Mouse (Mus musculus): ENCODE measurements around the gene Pkd1l1. TPM values are rescaled to one million over a fixed set of nuclear protein-coding genes. Genes with fewer than 3 reads are reported as not detected.

Gene Pkd1l1
- polyA plus RNA-seq, 1 experiment from 2014 or later = not detected

GRCm38 (mm10) chr11:8848049-8848448, 125.0 kb downstream of the Pkd1l1 start:
- no peaks in the 10 kb centered on the region for H3K36me3 ChIP-seq (ENCODE audit: control insufficient read depth, insufficient read depth, low read length)
- ATAC-seq (ENCODE audit: low FRiP score) (no peak), DNase-seq (ENCODE audit: low spot score, missing footprints) (no peak)
- H3K27me3 ChIP-seq (ENCODE audit: control insufficient read depth, insufficient read depth, low read length) = no peaks in the 10 kb centered on the region
- H3K4me2 ChIP-seq = no peak overlapping the region
- H3K4me1 ChIP-seq (ENCODE audit: control insufficient read depth, insufficient read depth, low read length) = no peaks in the 10 kb centered on the region
- no peaks in the 10 kb centered on the region for H3K9me3 ChIP-seq (ENCODE audit: control insufficient read depth, low read length)
- H3K27ac ChIP-seq (ENCODE audit: low read depth, low read length) = no peak overlapping the region
- H3K4me3 ChIP-seq (ENCODE audit: low read depth, low read length) = no peak overlapping the region
- no peak overlapping the region for H3K9ac ChIP-seq (ENCODE audit: low read length)

- 83% methylated on average over 2 of the region's 2 CpGs for WGBS
- ATAC-seq (ENCODE audit: low FRiP score) (no peak), DNase-seq (ENCODE audit: low spot score, missing footprints) (no peak)
These were observed 125.4 kb downstream of the Pkd1l1 start for GRCm38 (mm10) chr11:8847627-8848026.

DNA sequence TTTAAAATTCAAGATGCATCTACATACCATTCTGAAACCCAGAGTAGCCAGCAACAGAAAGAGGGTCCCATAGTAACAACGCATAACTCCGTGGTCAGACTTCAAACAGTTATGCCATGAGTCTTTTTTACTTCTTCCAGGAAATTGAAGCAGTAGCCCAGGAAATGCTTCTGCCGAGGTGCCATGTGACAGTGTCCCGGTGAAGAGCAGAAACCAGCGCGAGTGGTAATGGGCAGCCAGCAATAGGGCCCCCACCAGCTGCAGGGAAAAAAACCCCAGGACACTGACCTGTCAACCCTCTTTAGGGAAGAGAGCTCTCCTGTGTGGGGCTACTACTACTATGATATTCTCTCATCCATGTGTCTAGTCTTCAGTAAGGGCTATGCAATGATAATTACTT, 136.9 kb downstream of the Pkd1l1 start:
- Histone ChIP-seq H3K4me1 (ENCODE audit: control insufficient read depth, insufficient read depth, low read length) (no peaks in the 10 kb centered on the region), H3K9ac (ENCODE audit: low read length) (no peak overlapping the region), H3K27me3 (ENCODE audit: control insufficient read depth, insufficient read depth, low read length) (no peaks in the 10 kb centered on the region), H3K4me3 (ENCODE audit: low read depth, low read length) (no peak overlapping the region), H3K4me2 (no peak overlapping the region), H3K36me3 (ENCODE audit: control insufficient read depth, insufficient read depth, low read length) (no peaks in the 10 kb centered on the region), H3K27ac (ENCODE audit: low read depth, low read length) (no peak overlapping the region), H3K9me3 (ENCODE audit: control insufficient read depth, low read length) (no peaks in the 10 kb centered on the region; the same call in 1 of the 2 replicates)
- no peak for ATAC-seq (ENCODE audit: low FRiP score)
- DNase-seq (ENCODE audit: low spot score, missing footprints) = no peak
- 98% methylated on average over 6 of the region's 6 CpGs for WGBS

More at GRCm38 (mm10) chr11:8847627-8848026, 125.4 kb downstream of the Pkd1l1 start:
- H3K27me3 ChIP-seq (ENCODE audit: control insufficient read depth, insufficient read depth, low read length) = no peaks in the 10 kb centered on the region
- H3K4me1 ChIP-seq (ENCODE audit: control insufficient read depth, insufficient read depth, low read length) = no peaks in the 10 kb centered on the region
- no peaks in the 10 kb centered on the region for H3K9me3 ChIP-seq (ENCODE audit: control insufficient read depth, low read length)
- no peak overlapping the region for H3K4me3 ChIP-seq (ENCODE audit: low read depth, low read length)
- H3K36me3 ChIP-seq (ENCODE audit: control insufficient read depth, insufficient read depth, low read length) = no peaks in the 10 kb centered on the region
- no peak overlapping the region for H3K9ac ChIP-seq (ENCODE audit: low read length)
- H3K27ac ChIP-seq (ENCODE audit: low read depth, low read length) = no peak overlapping the region
- H3K4me2 ChIP-seq = no peak overlapping the region

DNA sequence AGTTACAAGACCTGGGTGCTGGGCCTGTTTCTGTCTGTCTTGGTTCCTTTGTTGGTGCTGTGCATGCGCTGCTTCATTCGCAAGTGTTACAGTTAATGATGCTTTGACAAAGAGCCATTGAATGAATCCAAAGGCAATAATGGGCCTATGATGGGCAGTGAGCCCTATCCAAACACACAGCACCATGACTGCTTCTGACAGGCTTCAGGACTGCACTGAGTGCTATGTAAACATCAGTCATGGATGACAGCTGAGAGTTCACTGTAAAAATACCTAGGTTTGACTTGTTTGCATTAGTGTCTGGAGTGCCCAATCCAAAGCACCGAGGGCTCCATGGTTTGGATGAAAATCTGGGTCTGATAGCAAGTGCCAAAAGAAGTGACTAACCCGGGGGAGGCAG, 138.9 kb downstream of the Pkd1l1 start:
- H3K9ac ChIP-seq (ENCODE audit: low read length) = no peak overlapping the region
- H3K4me3 ChIP-seq (ENCODE audit: low read depth, low read length) = no peak overlapping the region
- H3K27me3 ChIP-seq (ENCODE audit: control insufficient read depth, insufficient read depth, low read length) = no peaks in the 10 kb centered on the region
- WGBS = 88% methylated on average over 4 of the region's 4 CpGs
- no peaks in the 10 kb centered on the region for H3K4me1 ChIP-seq (ENCODE audit: control insufficient read depth, insufficient read depth, low read length)
- H3K9me3 ChIP-seq (ENCODE audit: control insufficient read depth, low read length) = no peaks in the 10 kb centered on the region; the same call in 1 of the 2 replicates
- no peak overlapping the region for H3K4me2 ChIP-seq
- DNase-seq (ENCODE audit: low spot score, missing footprints) (no peak), ATAC-seq (ENCODE audit: low FRiP score) (no peak)
- H3K36me3 ChIP-seq (ENCODE audit: control insufficient read depth, insufficient read depth, low read length) = no peaks in the 10 kb centered on the region
- H3K27ac ChIP-seq (ENCODE audit: low read depth, low read length) = no peak overlapping the region

DNA sequence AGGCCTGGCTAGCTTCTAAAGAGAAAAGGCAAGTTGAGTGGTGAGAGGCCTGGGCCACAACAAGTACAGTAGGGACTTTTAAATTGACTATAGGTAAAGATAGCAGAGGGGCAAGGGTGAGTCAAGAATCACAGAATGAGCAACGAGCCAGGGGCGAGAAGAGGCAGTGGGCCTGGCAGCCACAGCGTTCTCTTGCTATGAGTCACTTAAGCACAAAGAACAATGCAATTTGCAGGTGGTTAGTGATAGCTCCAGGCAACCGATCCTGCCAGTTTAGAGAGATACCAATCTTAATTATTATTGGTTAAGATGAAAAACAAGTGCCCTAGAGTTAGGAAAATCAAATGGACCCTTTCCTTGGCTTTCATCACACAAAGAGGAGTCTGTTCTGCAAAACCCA, 142.5 kb downstream of the Pkd1l1 start:
- no peak for DNase-seq (ENCODE audit: low spot score, missing footprints)
- no peak for ATAC-seq (ENCODE audit: low FRiP score)
- no peaks in the 10 kb centered on the region for H3K9me3 ChIP-seq (ENCODE audit: control insufficient read depth, low read length)
- H3K4me1 ChIP-seq (ENCODE audit: control insufficient read depth, insufficient read depth, low read length) = no peaks in the 10 kb centered on the region
- no peak overlapping the region for H3K27ac ChIP-seq (ENCODE audit: low read depth, low read length)
- WGBS = 79% methylated on average over 4 of the region's 4 CpGs
- H3K4me2 ChIP-seq = no peak overlapping the region
- H3K4me3 ChIP-seq (ENCODE audit: low read depth, low read length) = no peak overlapping the region
- no peak overlapping the region for H3K9ac ChIP-seq (ENCODE audit: low read length)
- no peaks in the 10 kb centered on the region for H3K36me3 ChIP-seq (ENCODE audit: control insufficient read depth, insufficient read depth, low read length)
- H3K27me3 ChIP-seq (ENCODE audit: control insufficient read depth, insufficient read depth, low read length) = no peaks in the 10 kb centered on the region

DNA sequence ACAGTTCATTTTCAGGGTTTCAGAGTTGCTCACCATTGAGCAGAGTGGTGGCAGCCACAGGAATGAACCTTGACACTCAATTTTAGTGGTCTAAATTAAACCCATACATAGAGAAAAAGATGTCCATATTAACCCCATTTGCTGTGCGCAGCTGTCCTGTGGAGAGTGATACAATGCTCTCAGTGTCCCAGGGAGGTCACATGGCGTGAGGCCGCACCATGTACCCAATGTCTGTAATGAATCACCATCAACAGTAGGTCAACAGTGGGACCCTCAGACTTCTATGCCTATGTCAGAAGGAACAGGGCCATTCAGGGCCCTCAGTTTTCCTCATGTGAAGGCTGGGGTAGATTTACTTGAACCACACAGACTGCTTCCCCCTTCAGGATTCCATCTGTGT, 143.5 kb downstream of the Pkd1l1 start:
- DNase-seq (ENCODE audit: low spot score, missing footprints) = no peak
- Histone ChIP-seq H3K9ac (ENCODE audit: low read length) (no peak overlapping the region), H3K27me3 (ENCODE audit: control insufficient read depth, insufficient read depth, low read length) (no peaks in the 10 kb centered on the region), H3K36me3 (ENCODE audit: control insufficient read depth, insufficient read depth, low read length) (no peaks in the 10 kb centered on the region), H3K4me2 (no peak overlapping the region), H3K4me1 (ENCODE audit: control insufficient read depth, insufficient read depth, low read length) (no peaks in the 10 kb centered on the region), H3K9me3 (ENCODE audit: control insufficient read depth, low read length) (no peaks in the 10 kb centered on the region), H3K27ac (ENCODE audit: low read depth, low read length) (no peak overlapping the region), H3K4me3 (ENCODE audit: low read depth, low read length) (no peak overlapping the region)
- ATAC-seq (ENCODE audit: low FRiP score) = no peak
- 70% methylated on average over 3 of the region's 3 CpGs for WGBS

DNA sequence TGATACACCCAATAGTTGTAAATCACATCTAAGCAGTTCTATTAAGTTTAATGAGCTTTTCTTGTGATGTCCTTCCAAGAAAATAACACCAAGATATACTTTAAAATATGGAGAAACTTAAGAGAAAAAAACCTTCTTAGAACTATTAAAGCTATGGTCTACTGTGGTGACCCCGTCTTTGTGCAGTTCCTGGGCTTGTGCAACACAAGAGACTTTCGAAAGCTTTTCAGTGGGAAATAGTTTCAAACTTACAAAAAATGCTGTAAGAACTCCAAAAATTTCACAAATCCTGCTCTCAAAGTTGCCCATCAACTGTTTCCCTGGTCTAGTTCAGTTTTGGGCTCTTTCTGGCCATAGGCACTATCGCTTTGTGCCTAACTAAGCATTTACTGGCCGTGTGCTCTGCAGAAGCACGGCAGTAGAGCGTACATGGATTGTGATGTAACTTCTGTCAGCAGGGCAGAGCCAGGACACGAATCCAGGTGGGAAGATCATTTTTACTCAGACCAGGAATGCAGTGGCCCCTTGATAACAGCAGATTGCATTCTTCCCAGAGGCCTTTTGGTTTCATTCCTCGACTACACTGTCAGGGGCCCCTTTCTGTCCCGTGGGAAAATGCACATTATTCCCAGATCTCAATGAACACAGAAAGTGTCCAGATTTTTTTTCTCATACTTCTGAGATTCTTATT, 144.1 kb downstream of the Pkd1l1 start:
- Histone ChIP-seq H3K4me3 (ENCODE audit: low read depth, low read length) (no peak overlapping the region), H3K4me2 (no peak overlapping the region), H3K9me3 (ENCODE audit: control insufficient read depth, low read length) (no peaks in the 10 kb centered on the region), H3K27ac (ENCODE audit: low read depth, low read length) (no peak overlapping the region), H3K4me1 (ENCODE audit: control insufficient read depth, insufficient read depth, low read length) (no peaks in the 10 kb centered on the region), H3K27me3 (ENCODE audit: control insufficient read depth, insufficient read depth, low read length) (no peaks in the 10 kb centered on the region), H3K9ac (ENCODE audit: low read length) (no peak overlapping the region), H3K36me3 (ENCODE audit: control insufficient read depth, insufficient read depth, low read length) (no peaks in the 10 kb centered on the region)
- ATAC-seq (ENCODE audit: low FRiP score) (no peak), DNase-seq (ENCODE audit: low spot score, missing footprints) (no peak)
- 86% methylated on average over 9 of the region's 9 CpGs for WGBS

GRCm38 (mm10) chr11:8826609-8827008, 146.5 kb downstream of the Pkd1l1 start:
- no peaks in the 10 kb centered on the region for H3K9me3 ChIP-seq (ENCODE audit: control insufficient read depth, low read length)
- no peaks in the 10 kb centered on the region for H3K36me3 ChIP-seq (ENCODE audit: control insufficient read depth, insufficient read depth, low read length)
- H3K4me3 ChIP-seq (ENCODE audit: low read depth, low read length) = no peak overlapping the region
- ATAC-seq (ENCODE audit: low FRiP score) (no peak), DNase-seq (ENCODE audit: low spot score, missing footprints) (no peak)
- H3K4me1 ChIP-seq (ENCODE audit: control insufficient read depth, insufficient read depth, low read length) = no peaks in the 10 kb centered on the region
- H3K27me3 ChIP-seq (ENCODE audit: control insufficient read depth, insufficient read depth, low read length) = no peaks in the 10 kb centered on the region
- H3K4me2 ChIP-seq = no peak overlapping the region
- H3K9ac ChIP-seq (ENCODE audit: low read length) = no peak overlapping the region
- no peak overlapping the region for H3K27ac ChIP-seq (ENCODE audit: low read depth, low read length)
- WGBS = 86% methylated on average over 5 of the region's 5 CpGs

- ATAC-seq (ENCODE audit: low FRiP score) = no peak
- Histone ChIP-seq H3K36me3 (ENCODE audit: control insufficient read depth, insufficient read depth, low read length) (no peaks in the 10 kb centered on the region), H3K9me3 (ENCODE audit: control insufficient read depth, low read length) (no peaks in the 10 kb centered on the region), H3K9ac (ENCODE audit: low read length) (no peak overlapping the region), H3K4me2 (no peak overlapping the region), H3K27me3 (ENCODE audit: control insufficient read depth, insufficient read depth, low read length) (no peaks in the 10 kb centered on the region), H3K4me3 (ENCODE audit: low read depth, low read length) (no peak overlapping the region), H3K27ac (ENCODE audit: low read depth, low read length) (no peak overlapping the region), H3K4me1 (ENCODE audit: control insufficient read depth, insufficient read depth, low read length) (no peaks in the 10 kb centered on the region)
- WGBS = 76% methylated on average over 3 of the region's 3 CpGs
- DNase-seq (ENCODE audit: low spot score, missing footprints) = no peak
These were observed 147.0 kb downstream of the Pkd1l1 start for GRCm38 (mm10) chr11:8826046-8826445.

Measured in midbrain, embryonic 11.5 days (tissue).